In genomic region chr2:150293669-150294068, GRCm38 (mm10) we compare ENCODE assay signal across 20 mouse cellular contexts. TPM values are rescaled to one million over a fixed set of nuclear protein-coding genes. Genes with fewer than 3 reads are reported as not detected.
"Had no signal": no experiment of that assay in that cellular context is flagged by ENCODE, and none has a peak within 500 bp of the region (broad histone marks: within the 10 kb centered on the region; RNA-seq: fewer than 3 reads in every experiment).

No protein-coding gene starts in this region.

- ATAC-seq: liver, embryonic 12.5 days; liver, postnatal 0 days; lung, postnatal 0 days; midbrain, embryonic 13.5 days; midbrain, embryonic 15.5 days; midbrain, embryonic 16.5 days had no signal

- DNase-seq: liver; liver, embryonic 13.5 days; liver, postnatal 0 days; lung, adult 18-20 months; lung, adult 2 months; lung, embryonic 14.5 days; lung, postnatal 10 days; lung, postnatal 14 days; lung, postnatal 36 days; lung, postnatal 4 days; midbrain, embryonic 14.5 days had no signal

RNA-seq across cellular contexts. Expression of gene Gm10130, which starts 29.8 kb away (rescaled TPM):
- total RNA-seq: liver, adult 2 months; midbrain, postnatal 0 days had no signal

RNA-seq across cellular contexts. Expression of gene Gm14124, which starts 36.4 kb away (rescaled TPM):
- total RNA-seq: liver, adult 2 months; megakaryocyte progenitor cell, adult 5-6 weeks; megakaryocyte-erythroid progenitor cell, adult 5-6 weeks; midbrain, postnatal 0 days had no signal
